Mouse (Mus musculus) kidney, adult 2 months (tissue): ENCODE data around the gene Ccser1. TPM values are rescaled to one million over a fixed set of nuclear protein-coding genes. Genes with fewer than 3 reads are reported as not detected.

Experiments used
- DNase-seq: peaks from one replicate; pipeline ENCODE4 v3.0.0; 2021
- H3K27ac ChIP-seq: fragments of 200-500 bp; 2 replicates; pipeline ENCODE4 v1.5.1; 2012; ENCODE audit warnings: low read depth, low read length, control low read depth, inconsistent platforms; ENCODE audit not compliant: insufficient read depth
- H3K27me3 ChIP-seq: fragments of 200-500 bp; replicated peaks from 2 replicates; pipeline ENCODE4 v1.6.1; 2012; ENCODE audit warnings: mild to moderate bottlenecking, moderate library complexity, low read length, inconsistent platforms; ENCODE audit not compliant: control insufficient read depth, insufficient read depth
- H3K36me3 ChIP-seq: fragments of 200-500 bp; 2 replicates; pipeline ENCODE4 v1.6.1; 2012; ENCODE audit warnings: mild to moderate bottlenecking, moderate library complexity, low read length, inconsistent platforms; ENCODE audit not compliant: control insufficient read depth, insufficient read depth
- H3K4me1 ChIP-seq: fragments of 200-500 bp; 2 replicates; pipeline ENCODE4 v1.6.1; 2011; ENCODE audit warnings: low read length; ENCODE audit not compliant: control insufficient read depth, insufficient read depth
- H3K4me3 ChIP-seq: fragments of 200-500 bp; 2 replicates; pipeline ENCODE4 v1.5.1; 2011; ENCODE audit warnings: mild to moderate bottlenecking, low read depth, low read length, control low read depth; ENCODE audit not compliant: insufficient read depth
- CTCF ChIP-seq: fragments of 200-500 bp; conservative IDR thresholded peaks from 2 replicates; pipeline ENCODE4 v1.5.1; 2011; ENCODE audit warnings: low read depth, mild to moderate bottlenecking, control low read depth, low read length, moderate library complexity, mixed read lengths; ENCODE audit not compliant: insufficient read depth, insufficient read length
- POLR2A ChIP-seq: fragments of 200-500 bp; IDR thresholded peaks from one replicate; pipeline ENCODE4 v1.6.1; 2011; ENCODE audit warnings: low read depth, low read length, control low read depth
- WGBS: fragments of 180-500 bp; shearing (Covaris S2); methylation state at CpG from one replicate; pipeline ENCODE4 v1.1.7; 2018; 5-methylcytosine and 5-hydroxymethylcytosine counted together
- polyA plus RNA-seq: library from polyadenylated mRNA; depleted of rRNA; stranded (reverse); fragments of >200 nt; gene quantifications from 2 replicates; pipeline ENCODE4 v1.2.3, GENCODE M21; 2012

The Ccser1 gene
- polyA plus RNA-seq, 1 experiment, result 5.1 TPM

- 82% methylated on average over 3 of the region's 3 CpGs for WGBS
Measured at GRCm38 (mm10) chr6:61261381-61261780, 81.3 kb downstream of the Ccser1 start.

DNA sequence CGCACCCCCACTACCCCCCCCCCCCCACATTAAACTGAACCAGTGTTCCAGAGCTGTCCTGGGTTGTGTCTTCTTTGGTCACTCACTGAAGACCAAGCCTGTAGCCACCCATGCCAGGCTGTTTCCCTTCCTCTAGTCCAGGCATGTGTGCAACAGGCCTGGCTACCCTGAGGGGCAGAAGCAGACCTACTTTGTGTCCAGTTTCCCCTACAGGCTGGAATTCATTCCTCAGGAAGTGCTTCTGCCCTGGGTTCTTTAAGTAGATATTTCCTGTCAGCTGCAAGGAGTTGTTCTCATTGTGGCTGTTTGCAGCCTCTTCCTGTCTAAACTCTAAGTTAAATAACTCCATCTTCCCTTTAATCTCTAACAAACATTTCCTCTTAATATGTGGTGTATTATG is 82.3 kb downstream of the Ccser1 start:
- Histone ChIP-seq H3K4me1 (no peaks in the 10 kb centered on the region), H3K4me3 (no peak overlapping the region), H3K27ac (no peak overlapping the region), H3K36me3 (no peaks in the 10 kb centered on the region), H3K27me3 (no peaks in the 10 kb centered on the region)
- TF ChIP-seq CTCF (no peak), POLR2A (no peak)
- DNase-seq, result no peak
- 54% methylated on average over 1 of the region's 1 CpGs for WGBS

More at GRCm38 (mm10) chr6:61261381-61261780, 81.3 kb downstream of the Ccser1 start:
- no peaks in the 10 kb centered on the region for H3K4me1 ChIP-seq
- TF ChIP-seq POLR2A, result no peak
- TF ChIP-seq CTCF, result no peak
- no peak overlapping the region for H3K27ac ChIP-seq
- no peaks in the 10 kb centered on the region for H3K36me3 ChIP-seq
- H3K4me3 ChIP-seq, result no peak overlapping the region
- H3K27me3 ChIP-seq, result no peaks in the 10 kb centered on the region
- no peak for DNase-seq

DNA sequence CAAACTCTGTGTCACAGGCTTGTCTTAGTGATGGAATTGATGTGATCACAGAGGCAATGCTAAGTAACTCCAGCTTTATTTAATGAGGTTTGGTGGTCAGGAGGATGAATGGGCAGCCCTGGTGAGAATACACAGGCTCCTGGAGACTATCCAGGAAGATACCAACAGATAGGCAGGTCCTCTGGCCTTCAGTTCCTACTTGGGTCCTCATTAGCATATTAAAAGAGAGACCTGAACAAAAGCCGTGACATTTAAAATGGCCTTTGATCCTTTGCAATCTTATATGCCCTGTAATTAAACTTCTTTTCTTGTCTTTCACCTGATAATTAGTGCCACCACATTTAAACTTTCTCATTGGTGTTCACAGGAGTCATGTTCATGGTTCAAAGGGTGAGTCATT is 83.2 kb downstream of the Ccser1 start:
- H3K36me3 ChIP-seq, result no peaks in the 10 kb centered on the region
- DNase-seq, result no peak
- no peak overlapping the region for H3K4me3 ChIP-seq
- no peaks in the 10 kb centered on the region for H3K27me3 ChIP-seq
- TF ChIP-seq CTCF (no peak), POLR2A (no peak)
- WGBS, result 57% methylated on average over 1 of the region's 1 CpGs
- no peak overlapping the region for H3K27ac ChIP-seq
- H3K4me1 ChIP-seq, result no peaks in the 10 kb centered on the region

DNA sequence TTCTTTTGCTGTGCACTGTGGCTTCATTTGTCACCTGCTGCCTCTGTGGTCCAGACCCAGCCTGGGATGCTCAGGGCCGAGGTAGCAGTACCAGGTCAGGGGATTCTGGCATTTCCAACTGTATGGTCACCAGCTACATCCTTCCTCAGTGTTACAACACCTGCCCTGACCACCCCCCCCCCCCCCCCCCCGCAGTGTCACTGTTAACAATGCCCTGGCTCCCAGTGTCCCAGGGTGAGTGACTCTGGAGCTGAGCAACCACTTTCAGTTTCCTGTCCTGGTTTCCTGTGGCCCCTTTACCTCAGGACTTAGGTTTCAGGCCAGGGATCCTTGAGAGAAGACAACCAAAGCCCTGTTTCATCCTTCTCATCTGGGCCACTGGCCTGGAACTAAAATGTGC is 90.9 kb downstream of the Ccser1 start:
- TF ChIP-seq CTCF (no peak), POLR2A (no peak)
- 48% methylated on average over 2 of the region's 2 CpGs for WGBS
- DNase-seq, result no peak
- Histone ChIP-seq H3K4me1 (peaks cover 4% of the 10 kb centered on the region; the same call in 1 of the 2 replicates), H3K4me3 (no peak overlapping the region), H3K27me3 (no peaks in the 10 kb centered on the region), H3K36me3 (no peaks in the 10 kb centered on the region), H3K27ac (no peak overlapping the region)

- DNase-seq, result no peak
- Histone ChIP-seq H3K4me1 (peaks cover 4% of the 10 kb centered on the region; the same call in 1 of the 2 replicates), H3K4me3 (no peak overlapping the region), H3K27me3 (no peaks in the 10 kb centered on the region), H3K36me3 (no peaks in the 10 kb centered on the region), H3K27ac (no peak overlapping the region)
- 49% methylated on average over 3 of the region's 3 CpGs for WGBS
- TF ChIP-seq CTCF, result no peak
- TF ChIP-seq POLR2A, result no peak
Measured at GRCm38 (mm10) chr6:61273430-61273829, 93.3 kb downstream of the Ccser1 start.

DNA sequence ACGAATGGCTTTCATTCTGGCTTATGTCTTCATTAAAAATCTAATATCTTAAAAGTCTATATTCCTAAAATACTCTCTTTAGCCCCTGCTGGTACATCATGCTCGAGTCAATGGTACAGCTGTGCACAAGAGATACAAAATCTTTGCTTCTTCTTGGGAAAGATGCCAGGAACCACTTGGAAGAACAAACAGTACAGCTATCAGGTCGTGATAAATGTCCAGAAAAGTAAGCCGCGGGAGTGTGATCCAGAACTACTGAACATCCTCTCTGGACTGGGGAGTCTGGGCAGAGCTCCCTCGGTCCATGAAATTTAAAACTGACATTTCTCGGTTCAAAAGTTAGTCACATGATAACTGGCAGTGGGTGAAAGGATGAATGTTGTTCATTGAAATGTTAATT is 99.4 kb downstream of the Ccser1 start:
- H3K4me1 ChIP-seq, result no peaks in the 10 kb centered on the region
- TF ChIP-seq CTCF (no peak), POLR2A (no peak)
- no peaks in the 10 kb centered on the region for H3K27me3 ChIP-seq
- no peaks in the 10 kb centered on the region for H3K36me3 ChIP-seq
- H3K27ac ChIP-seq, result no peak overlapping the region
- 34% methylated on average over 7 of the region's 7 CpGs for WGBS
- peak; percentile 16 for DNase-seq
- H3K4me3 ChIP-seq, result no peak overlapping the region

DNA sequence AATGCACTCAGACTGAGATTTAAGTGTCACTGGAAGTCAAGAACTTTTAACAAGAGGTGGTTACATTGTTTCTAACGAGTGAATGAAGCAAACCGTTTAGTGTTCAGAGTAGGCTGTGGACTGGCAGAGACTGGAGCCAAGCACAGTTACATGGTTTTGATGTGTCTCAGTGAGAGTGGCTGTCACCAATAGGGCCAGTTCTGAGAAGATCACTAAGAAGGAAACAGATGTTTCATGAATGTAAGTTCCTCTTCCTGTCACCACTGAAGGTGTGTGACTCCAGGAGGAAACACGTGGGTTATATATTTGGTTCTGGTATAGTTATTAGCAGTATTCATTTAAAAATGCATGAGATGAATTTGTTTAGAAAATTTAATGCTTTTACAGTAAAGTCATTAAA is 112.8 kb downstream of the Ccser1 start:
- no peak overlapping the region for H3K27ac ChIP-seq
- H3K4me3 ChIP-seq, result no peak overlapping the region
- TF ChIP-seq CTCF (no peak), POLR2A (no peak)
- DNase-seq, result no peak
- no peaks in the 10 kb centered on the region for H3K27me3 ChIP-seq
- 16% methylated on average over 3 of the region's 3 CpGs for WGBS
- peaks cover 6% of the 10 kb centered on the region; the same call in 1 of the 2 replicates for H3K4me1 ChIP-seq
- H3K36me3 ChIP-seq, result no peaks in the 10 kb centered on the region

DNA sequence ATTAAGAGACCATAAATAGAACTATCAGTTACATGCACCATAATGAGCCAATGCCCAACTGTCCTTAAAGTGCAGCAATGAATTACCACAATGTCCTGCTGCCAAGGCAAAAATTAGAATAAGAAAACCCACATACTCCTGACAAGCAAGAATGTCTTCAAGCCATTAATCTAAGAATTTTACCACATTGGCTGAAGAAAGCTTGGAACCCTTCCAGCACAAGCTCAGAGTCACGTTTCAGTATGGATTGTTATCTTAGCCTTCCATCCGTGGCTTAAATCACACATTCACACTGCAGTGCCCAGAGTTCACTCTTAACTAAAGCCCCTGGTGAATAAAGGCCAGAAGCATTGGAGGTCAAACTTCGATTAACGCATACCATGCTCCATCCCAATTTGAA is 115.4 kb downstream of the Ccser1 start:
- H3K27ac ChIP-seq, result no peak overlapping the region
- WGBS, result 17% methylated on average over 4 of the region's 4 CpGs

More for the DNA sequence above, 115.4 kb downstream of the Ccser1 start:
- peaks cover 6% of the 10 kb centered on the region; the same call in 1 of the 2 replicates for H3K4me1 ChIP-seq
- DNase-seq, result peak; percentile 13
- H3K27me3 ChIP-seq, result no peaks in the 10 kb centered on the region
- H3K4me3 ChIP-seq, result no peak overlapping the region
- no peaks in the 10 kb centered on the region for H3K36me3 ChIP-seq
- TF ChIP-seq CTCF, result no peak
- no peak for TF ChIP-seq POLR2A
